ENCODE assay signal across 8 mouse cellular contexts in the genomic region with DNA sequence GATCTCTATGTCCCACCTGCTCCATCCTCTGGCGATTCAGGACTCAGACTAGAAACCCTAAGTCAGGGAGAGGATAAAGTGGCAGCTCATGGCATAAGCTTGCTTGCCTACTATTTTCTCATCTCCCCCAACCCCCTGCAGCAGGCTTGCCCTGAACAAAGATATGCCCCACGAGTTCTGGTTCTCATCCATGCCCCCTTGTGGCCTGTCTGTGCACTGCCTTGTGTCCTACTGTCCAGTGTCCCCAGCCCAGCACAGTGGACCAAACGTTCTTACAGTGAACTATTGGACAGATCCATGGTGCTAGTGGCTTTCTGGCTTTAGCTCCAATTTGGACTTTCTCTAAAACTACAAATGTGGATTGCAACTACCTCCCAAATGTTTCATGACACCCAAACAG.
A peak's percentile ranks its signal among the peaks of the same experiment; 100 is the strongest.
DNase-seq lines count a peak whose midpoint lies in the region; ATAC-seq lines count a peak whose summit lies in the region.

No protein-coding gene starts in this region.

- peak; percentile 72; the same call in 1 of the 2 replicates for ATAC-seq in frontal cortex, adult (ENCODE audit: low TSS enrichment)

- DNase-seq in frontal cortex, postnatal 14 days (ENCODE audit: low spot score in 2 of 2): no peak
- peak; percentile 31 for DNase-seq in ovary, postnatal 36 days (ENCODE audit: low spot score)
- DNase-seq in ovary, postnatal 10 days (ENCODE audit: low spot score): no peak
- peak; percentile 28 for DNase-seq in cerebellum, adult 8-10 months
- peak; percentile 56 to 58 for DNase-seq in kidney, postnatal 25 days
- no peak for DNase-seq in frontal cortex, postnatal 10 days (ENCODE audit: low spot score in 2 of 2)
- no peak for DNase-seq in layer of hippocampus, adult 9-11 months

Comparison
In these comparisons a context has a peak if more than half of its experiments do, and no peak if none do; other contexts are left out.
1. DNase-seq: peak in ovary, postnatal 36 days (single experiment), cerebellum, adult 8-10 months (single experiment) and kidney, postnatal 25 days (2 of 2); none in frontal cortex, postnatal 14 days (0 of 2), ovary, postnatal 10 days (single experiment), frontal cortex, postnatal 10 days (0 of 2) and layer of hippocampus, adult 9-11 months (single experiment).